Mouse (Mus musculus) 416B (cell line): Measurements from ENCODE around the gene Elf2.

Source experiments
- DNase-seq: peaks from one replicate; pipeline ENCODE4 v3.0.0; 2011; ENCODE audit warnings: low read depth

Gene Elf2

DNA sequence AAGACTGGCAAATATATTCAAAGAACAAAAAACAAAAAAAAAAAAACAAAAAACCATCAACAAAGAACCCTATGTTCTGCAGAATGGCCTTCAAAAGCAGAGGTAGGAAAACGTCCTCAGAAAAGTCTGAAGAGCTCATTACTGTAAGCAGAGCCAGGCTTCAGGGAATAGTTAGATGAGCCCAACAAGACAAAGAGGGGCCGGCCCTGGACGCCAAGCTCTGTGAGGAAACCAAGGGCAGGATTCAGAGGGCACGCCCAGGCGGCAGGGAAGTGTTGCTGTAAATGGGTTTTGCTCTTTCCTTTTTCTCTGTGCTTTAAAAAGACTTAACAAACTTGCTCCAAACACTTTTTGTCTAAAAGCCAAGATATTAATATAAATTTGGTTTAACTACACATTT is 12.6 kb downstream of the Elf2 start:
- peak; percentile 82 for DNase-seq

DNA sequence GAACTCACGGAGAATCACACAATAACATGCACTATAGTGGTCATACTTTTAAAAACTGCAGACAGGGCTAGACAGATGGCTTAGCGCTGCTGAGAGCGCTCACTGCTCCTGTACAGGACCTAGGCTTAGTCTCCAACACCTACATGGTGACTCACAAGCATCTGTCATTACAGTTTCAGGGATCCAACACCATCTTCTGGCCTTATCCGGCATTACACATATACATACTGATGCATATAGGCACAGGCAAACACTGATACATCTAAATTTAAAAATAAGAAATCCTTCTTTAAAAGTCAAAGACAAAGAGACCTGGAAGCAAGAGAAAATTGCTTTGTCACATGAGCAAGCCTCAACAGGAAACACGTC is 13.1 kb downstream of the Elf2 start:
- DNase-seq: peak; percentile 88

DNA sequence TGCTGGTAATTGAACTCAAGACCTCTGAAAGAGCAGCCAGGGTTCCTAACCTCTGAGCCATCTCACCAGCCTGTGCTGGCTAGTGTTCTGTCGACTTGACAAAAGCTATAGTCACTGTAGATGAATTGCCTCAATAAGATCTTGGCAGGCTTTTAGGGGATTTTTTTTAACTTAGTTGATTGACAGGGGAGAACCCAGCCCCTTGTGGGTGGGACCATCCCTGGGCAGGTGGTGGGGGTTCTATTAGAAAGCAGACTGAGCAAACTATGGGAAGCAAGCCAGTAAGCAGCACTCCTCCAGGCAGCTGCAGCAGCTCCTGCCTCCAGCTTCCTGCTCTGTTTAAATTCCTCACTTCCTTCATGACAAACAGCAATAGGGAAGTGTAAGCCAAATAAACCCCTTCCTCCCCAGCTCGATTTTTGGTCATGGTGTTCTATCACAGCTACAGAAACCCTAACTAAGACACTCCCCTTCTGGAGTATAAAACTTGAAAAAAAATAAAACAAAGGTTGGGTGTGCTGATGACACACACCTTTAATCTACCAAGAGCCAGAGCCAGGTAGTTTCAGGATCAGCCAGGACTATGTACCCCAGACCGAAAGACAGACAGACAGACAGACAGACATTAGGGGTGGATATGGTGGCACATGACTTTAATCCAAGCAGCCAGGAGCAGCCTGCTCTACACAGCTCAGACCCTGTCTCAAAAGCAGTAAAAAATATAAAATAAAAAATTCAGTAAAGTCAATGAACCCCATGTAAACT is 13.6 kb downstream of the Elf2 start:
- peak; percentile 64 for DNase-seq

DNA sequence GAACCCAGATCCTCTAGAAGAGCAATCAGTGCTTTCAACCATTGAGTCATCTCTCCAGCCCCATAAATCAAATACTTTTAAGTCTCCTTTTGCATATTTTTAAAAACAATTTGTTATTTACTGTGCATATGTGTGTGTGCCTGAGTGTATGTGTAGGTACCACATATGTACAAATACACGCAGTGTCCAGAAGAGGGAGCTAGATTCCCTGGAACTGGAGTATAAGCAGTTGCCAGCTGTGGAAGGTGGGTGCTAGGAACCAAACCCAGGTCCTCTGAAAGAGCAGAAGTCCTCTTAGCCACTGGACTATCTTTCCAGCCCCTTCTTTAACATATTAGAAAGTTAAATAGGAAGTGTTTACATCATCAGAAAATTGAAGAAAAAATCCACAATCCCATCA is 15.0 kb downstream of the Elf2 start:
- DNase-seq: no peak

DNA sequence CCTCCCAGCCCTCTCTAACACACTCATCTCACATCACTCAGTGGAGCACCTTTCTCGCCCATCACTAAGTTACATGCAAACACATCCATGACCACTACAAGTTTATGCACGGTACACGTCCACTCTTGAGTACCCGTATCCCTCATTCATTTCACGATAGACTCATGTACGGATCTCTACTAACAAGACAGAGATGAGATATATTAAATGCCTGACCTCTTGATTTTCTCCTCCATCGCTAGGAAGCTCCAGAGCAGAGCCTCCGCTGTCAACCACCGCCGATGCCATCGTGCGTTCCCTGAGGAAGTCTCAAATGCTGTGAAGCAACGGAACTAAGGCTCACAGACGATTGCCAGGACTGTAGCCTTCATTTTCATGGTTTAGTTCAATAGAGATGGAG is 17.5 kb downstream of the Elf2 start:
- no peak for DNase-seq

DNA sequence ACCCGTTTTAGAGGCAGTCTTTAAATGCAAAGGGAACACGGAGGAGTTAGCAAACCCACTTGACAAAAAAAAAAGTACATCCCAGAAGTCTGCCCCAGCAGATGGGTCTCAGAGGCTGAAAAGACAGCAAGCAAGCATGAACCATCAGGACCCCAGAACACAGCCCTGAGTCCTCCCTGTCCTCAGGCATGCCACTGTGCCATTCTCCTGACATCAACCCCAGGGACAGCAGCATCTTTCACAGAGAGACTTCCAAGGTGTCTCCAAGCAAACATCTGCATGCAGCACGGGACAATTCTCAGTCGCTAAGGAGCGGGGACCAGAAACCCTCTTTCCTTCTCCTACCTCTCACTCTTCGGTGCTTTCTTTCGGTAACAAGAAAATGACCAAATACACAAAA is 18.1 kb downstream of the Elf2 start:
- DNase-seq: no peak

DNA sequence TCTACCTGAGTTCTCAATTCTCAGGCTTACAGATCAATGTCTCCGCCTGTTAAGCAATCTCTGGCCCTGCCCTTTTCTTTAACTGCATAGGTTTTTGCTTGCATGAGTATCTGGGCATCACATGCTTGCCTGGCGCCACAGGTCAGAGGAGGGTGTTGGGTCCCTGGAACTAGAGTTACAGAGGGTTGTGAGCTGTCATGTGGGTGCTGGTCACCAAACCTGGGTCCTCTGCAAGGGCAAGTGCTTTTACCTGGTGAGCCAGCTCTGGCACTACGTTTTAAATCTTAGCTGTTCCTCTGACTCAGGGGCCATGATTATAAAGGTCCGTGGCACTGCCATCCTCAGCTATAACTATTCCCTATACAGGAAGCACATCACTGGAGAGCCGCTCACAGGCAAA is 19.3 kb downstream of the Elf2 start:
- DNase-seq: no peak

DNA sequence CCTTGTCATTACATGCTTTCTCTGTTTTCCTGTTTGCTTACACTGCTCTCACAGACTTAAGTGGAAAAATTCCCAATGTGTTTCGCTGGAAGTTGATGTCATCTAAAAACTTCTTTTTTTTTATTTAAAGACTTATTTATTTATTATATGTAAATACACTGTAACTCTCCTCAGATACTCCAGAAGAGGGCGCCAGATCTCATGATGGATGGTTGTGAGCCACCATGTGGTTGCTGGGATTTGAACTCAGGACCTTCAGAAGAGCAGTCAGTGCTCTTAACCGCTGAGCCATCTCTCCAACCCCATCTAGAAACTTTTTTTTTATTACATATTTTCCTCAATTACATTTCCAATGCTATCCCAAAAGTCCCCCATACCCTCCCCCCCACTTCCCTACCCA is 22.4 kb downstream of the Elf2 start:
- DNase-seq: peak; percentile 36

DNA sequence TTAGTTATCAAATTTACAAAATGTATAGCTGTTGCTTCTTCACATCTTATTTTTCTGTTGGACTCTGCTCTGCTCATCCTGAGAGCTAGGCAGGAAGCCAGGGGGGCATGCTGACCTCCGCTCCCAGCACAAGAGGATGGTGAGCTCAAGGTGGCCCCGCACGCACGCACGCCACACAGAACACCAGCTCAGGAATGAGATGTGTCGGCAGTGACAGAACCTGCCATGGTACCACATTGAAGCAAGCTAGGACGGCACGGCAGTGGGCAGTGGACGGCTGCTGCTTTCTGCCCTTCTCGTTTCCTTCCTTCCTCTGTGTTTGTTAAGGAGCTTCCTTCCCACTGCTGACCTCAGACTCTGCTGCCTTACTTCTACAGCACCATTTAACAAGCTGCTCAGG is 23.6 kb downstream of the Elf2 start:
- no peak for DNase-seq

DNA sequence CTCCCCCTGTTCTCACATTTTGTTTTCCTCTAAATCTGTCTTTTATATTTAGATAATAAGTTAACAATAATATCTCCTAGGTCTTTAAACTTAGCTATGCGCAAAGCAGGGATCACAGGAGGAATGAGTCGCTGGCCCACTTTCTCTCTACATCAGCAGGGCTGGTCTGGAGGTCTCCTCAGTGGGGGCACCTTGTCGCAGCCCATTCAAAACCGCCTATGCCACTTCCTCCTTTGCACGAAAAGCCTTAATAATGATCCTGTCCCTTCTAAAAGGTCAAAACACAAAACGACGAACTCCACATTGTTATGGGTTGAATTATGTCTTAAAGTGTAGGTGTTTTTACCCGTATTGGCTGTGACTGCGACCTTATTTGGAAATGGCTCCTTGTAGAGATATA is 28.8 kb downstream of the Elf2 start:
- no peak for DNase-seq

DNA sequence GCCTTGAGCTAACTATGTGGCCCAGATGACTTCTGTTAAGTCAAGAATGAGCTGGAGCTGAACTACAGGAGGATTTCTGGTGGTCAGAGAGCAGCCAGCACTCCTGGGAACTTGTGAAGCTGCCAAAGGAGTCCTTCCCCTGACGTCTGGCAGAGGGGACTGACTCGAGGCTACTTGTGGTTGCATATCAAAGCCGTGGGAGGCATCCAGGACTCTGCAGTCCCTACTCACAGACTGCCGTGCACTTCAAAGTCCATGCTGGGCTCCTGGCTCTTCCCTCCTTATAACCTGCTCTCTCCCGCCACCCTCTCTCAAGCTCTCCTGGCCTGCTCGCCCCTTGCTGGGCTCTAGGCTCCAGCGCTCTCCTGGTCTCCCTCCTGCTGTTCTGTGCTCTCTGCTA is 30.4 kb downstream of the Elf2 start:
- DNase-seq: no peak

DNA sequence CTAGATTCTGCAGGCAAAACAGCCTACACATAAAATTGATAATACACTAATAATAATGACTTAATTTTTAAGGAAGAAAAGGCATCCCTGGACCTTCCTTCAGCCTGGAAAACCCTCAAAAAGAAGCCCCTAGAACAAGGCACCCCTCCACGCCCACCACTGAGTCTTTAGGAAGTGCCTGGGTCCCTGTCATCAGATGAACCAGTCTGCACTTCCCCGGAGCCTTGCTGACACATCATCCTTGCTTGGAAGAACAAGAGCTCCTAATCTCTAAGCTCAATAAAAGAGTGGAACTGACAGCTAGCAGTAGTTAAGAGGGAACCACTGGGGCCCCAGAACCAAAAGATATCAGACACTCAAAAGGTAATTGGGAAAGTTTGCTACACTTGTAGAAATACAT is 33.8 kb downstream of the Elf2 start:
- no peak for DNase-seq

DNA sequence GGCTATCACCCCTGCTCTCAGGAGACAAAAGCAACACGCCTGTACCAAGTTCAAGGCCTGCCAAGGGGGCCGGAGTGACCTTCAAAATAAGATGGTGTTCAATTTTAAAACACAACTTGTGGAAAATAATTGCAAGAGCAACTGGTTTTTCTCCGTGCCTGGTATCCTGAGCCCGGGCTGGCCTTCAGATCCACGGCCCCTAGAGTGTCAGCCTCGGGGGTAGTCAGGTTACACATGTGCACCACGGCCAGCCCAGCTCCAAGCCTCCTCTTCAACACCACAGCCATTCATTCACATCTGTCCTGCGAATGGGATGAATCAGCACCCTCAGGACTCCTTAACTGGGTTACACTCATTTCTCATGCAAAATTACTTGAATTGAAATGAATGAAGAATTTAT is 34.5 kb downstream of the Elf2 start:
- no peak for DNase-seq

DNA sequence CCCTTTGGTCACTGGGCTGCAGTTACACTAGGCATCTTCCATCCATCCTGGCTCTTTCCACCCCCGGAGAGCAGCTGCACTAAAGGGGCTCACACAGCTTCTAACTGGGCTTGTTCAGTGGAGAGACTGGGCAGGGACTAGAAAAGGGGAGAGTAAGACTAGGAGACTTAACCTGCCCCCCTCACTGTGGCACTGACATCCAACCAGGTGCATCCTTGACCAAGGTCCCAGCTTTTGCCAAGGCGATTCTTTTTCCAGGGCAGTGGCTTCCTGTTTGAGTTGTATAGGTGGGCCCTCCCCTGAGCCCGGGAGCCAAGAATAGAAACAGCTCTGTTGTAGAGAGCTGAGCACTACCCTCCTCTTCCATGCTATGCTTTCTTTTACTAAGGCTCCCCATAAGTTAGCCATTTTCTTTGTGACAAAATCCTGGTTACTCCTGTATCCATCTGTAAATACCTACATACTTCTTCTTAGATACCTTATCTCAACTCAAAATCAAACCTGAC is 37.4 kb downstream of the Elf2 start:
- no peak for DNase-seq

DNA sequence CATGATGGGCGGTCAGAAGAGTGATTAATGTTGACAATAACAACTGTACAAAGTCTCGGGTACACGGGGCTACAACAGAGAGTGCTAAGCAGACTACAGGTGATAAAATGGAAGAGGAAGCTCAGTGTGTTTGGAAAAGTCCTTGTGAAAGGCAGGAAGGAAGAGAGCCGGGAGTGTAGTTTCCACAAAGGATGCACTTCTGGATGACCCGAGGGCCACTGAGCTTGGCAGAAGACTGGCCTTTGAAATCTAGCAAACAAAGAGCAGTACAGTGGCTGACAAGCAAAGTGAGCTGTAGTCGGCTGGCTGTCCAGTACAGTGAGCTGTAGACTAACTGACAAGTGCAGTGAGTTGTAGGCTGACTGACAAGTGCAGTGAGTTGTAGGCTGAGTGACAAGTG is 38.9 kb downstream of the Elf2 start:
- no peak for DNase-seq

DNA sequence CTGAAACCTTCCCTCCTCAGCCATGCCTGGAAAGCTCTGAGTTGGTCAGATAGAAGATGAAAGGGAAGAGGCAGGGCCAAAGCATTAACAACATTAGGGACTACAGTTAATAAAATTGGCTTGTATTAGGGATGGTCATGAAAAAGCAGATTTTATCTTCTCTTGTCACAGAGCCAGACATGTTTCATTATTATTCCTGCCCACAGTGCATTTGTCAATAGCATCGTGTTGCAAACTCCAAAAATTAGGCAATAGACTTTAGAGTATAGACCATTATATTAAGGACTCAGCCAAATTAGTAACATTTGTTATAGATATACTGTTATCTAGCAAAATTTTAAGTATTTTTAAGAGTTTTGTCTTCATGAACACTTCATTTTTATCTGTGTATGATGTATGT is 43.7 kb downstream of the Elf2 start:
- DNase-seq: peak; percentile 70

DNA sequence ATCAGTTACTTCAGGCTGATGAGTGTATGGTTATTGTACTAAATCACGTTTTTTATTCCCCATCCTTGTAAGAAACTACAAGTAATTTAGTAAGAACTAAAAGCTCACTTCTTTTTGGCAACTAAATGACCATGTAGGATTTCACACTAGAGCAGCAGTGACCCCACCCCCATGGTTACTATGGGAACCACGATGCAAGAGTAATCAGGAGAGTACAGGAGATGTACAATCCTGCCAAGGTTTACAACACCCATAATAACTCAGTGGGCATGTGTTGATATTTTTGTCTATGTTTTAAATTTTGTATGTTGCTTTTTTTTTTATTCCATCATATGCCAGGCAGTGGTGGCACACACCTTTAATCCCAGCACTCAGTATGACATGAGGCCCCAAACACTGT is 45.2 kb downstream of the Elf2 start:
- no peak for DNase-seq

DNA sequence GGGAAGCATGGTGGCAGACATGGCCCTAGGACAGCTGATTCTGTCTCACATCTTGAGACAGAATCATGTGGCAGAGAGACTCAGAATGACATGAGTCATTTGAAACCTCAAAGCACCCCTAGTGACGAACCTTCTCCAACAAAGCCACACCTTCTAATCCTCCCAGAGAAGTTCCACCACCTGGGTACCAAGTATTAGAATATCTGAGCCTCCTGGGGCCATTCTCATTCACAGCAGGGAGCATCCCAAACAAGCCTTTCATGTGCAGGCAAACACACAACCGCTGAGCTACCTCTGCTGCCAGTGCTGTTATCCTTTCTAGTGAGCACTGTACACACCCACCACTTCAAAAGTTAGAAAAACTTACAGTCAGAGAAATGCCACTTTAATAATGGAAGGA is 46.2 kb downstream of the Elf2 start:
- DNase-seq: peak; percentile 28

DNA sequence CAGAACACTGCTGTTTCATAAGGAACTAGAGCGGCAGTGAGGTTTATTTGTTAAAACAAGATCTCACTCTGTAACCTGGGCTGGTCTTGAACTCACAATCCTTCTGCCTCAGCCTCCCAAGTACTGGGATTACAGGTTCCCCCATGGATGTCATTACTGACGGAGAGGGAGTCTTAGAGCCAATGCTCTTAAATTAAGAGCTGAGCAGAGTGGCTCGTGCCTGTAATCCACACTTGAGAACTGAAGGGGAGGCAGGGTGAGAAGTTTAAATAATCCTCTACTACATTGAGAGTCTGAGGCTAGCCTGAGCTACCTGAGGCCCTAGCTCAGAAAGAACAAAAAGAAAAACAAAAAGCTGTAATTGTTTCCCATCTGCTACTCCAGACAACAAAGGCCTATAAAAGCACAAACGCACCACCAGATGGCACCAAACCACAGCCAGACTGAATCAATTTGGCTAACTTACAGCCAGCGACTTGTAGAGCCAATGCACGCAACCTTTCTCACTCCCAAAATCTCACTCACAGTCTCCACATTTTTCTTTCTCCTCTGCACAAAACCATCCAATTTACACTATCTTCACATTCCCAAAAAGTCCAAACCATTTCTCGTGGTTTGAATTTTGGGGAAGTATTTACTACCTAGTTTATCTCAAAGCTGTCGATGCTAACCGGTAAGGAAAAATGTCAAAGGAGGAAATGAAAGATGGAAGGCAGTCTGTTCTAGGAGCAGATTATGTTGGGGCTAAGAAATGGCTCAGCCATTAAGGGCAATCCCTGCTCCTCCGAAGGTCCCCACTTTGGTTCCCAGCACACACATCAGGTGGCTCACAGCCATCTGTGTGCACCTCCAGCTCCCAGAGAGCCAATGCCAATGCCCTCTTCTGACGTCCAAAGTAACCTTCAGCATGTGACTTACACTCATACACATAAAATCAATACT is 51.3 kb downstream of the Elf2 start:
- peak; percentile 80 for DNase-seq

DNA sequence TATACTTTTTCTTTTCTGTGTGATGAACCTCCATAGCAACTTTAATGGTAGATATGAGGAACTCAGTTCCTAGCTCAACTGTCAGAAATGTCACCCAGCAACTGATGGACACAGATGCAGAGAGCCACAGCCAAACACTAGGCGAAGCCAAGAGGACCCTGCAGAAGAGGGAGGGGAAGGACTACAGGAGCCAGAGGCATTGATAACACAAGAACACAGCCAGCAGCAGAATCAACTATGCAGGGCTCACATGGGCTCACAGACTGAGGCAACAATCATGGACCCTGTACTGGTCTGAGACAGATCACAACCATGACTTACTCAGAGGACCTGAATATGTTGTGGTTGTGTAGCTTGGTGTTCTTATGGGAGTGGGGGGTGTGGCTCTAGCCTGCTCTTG is 56.1 kb downstream of the Elf2 start:
- no peak for DNase-seq

DNA sequence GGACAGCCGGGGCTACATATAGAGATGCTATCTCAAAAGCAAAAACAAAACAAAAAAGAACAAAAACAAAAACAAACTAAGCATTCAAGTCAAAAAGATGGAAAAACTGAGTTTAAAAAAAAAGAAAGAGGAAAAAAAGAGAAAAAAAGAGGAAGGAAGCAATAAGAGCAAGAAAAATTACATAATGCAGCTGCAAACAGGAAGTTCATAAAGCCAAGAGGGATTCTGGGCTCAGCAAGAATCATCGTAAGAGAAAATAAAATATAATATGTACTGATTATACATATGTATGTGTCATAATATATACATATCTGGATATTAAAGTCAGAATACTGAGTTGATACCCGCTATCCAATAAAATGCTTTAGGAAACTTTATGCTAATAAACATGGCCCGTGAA is 58.7 kb downstream of the Elf2 start:
- DNase-seq: peak; percentile 56

DNA sequence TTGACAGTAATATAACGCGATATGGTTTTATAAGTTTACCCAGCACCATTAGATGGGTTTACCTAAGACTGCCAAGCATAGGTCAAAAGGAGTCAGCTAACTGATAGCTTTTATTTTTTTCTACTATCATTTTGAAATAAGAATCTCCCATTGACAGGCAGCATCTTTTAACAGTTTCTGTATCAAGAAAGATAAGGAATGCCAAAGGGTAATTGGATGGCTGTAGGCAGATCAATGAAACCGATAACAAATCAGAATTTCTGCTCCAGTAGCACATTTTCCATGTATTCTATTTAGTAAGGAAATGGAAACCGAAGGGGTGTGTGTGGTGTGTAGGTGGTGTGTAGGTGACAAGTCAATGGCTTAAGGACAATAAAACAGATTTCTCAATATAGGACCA is 62.0 kb downstream of the Elf2 start:
- no peak for DNase-seq
